Mouse (Mus musculus) hindbrain, embryonic 14.5 days (tissue): ENCODE measurements at regions not wholly inside any gene's neighbourhood (a gene's known extent, or its start where the extent isn't known, plus 50 kb on each side); places are given as distances from the start of the nearest gene placed in this dataset.
A peak's percentile ranks its signal among the peaks of the same experiment; 100 is the strongest.

Source experiments
- ATAC-seq: fragments of 200-750 bp; cut with Nextera tagmentation; 2 replicates; pipeline ENCODE4 v1.8.0; 2017; ENCODE audit warnings: moderate number of reproducible peaks, mild to moderate bottlenecking, moderate TSS enrichment, moderate library complexity; ENCODE audit not compliant: low FRiP score
- DNase-seq: peaks from one replicate; pipeline ENCODE4 v3.0.0-alpha.2; 2015; ENCODE audit warnings: low spot score
- H3K27ac ChIP-seq: fragments of 300-500 bp; sonication (generic); 2 replicates; pipeline ENCODE4 v1.5.1; 2014; ENCODE audit warnings: mild to moderate bottlenecking, moderate library complexity
- H3K27me3 ChIP-seq: fragments of 300-500 bp; sonication (generic); 2 replicates; pipeline ENCODE4 v1.6.1; 2014; ENCODE audit warnings: mild to moderate bottlenecking, low read length, mixed read lengths; ENCODE audit not compliant: control insufficient read depth, insufficient read depth
- H3K36me3 ChIP-seq: fragments of 300-500 bp; sonication (generic); replicated peaks from 2 replicates; pipeline ENCODE4 v1.6.1; 2014; ENCODE audit not compliant: control insufficient read depth, insufficient read depth
- H3K4me1 ChIP-seq: fragments of 300-500 bp; sonication (generic); replicated peaks from 2 replicates; pipeline ENCODE4 v1.6.1; 2014; ENCODE audit warnings: antibody characterized with exemption, low read length, mixed read lengths; ENCODE audit not compliant: control insufficient read depth, insufficient read depth
- H3K4me2 ChIP-seq: fragments of 300-500 bp; sonication (generic); replicated peaks from 2 replicates; pipeline ENCODE4 v1.6.1; 2014; ENCODE audit warnings: mild to moderate bottlenecking, moderate library complexity
- H3K4me3 ChIP-seq: fragments of 300-500 bp; sonication (generic); replicated peaks from 2 replicates; pipeline ENCODE4 v1.5.1; 2014; ENCODE audit warnings: mild to moderate bottlenecking, low read length
- H3K9ac ChIP-seq: fragments of 300-500 bp; sonication (generic); 2 replicates; pipeline ENCODE4 v1.6.1; 2014
- H3K9me3 ChIP-seq: fragments of 300-500 bp; sonication (generic); 2 replicates; pipeline ENCODE4 v1.6.1; 2016; ENCODE audit warnings: low read length; ENCODE audit not compliant: control insufficient read depth
- WGBS: fragments of 180-500 bp; shearing (Covaris S2); extraction: QIAGEN DNeasy Blood & Tissue Kit; methylation state at CpG from one replicate; pipeline ENCODE4 v1.1.7; 2014; 5-methylcytosine and 5-hydroxymethylcytosine counted together

GRCm38 (mm10) chr11:57583636-57584277 is 61.5 kb upstream of the Galnt10 start:
- Histone ChIP-seq H3K27ac (peak overlapping the region; percentile 43), H3K9me3 (no peaks in the 10 kb centered on the region), H3K9ac (peak overlapping the region; percentile 34), H3K4me3 (no peak overlapping the region), H3K36me3 (no peaks in the 10 kb centered on the region), H3K4me2 (peak overlapping the region; percentile 6; the same call in 1 of the 2 replicates), H3K27me3 (no peaks in the 10 kb centered on the region), H3K4me1 (peaks cover 17% of the 10 kb centered on the region)
- ATAC-seq, result 0 out of 2 replicates have a peak, but pooled peaks have one; percentile 16
- WGBS, result 10% methylated on average over 7 of the region's 7 CpGs
- DNase-seq, result no peak

DNA sequence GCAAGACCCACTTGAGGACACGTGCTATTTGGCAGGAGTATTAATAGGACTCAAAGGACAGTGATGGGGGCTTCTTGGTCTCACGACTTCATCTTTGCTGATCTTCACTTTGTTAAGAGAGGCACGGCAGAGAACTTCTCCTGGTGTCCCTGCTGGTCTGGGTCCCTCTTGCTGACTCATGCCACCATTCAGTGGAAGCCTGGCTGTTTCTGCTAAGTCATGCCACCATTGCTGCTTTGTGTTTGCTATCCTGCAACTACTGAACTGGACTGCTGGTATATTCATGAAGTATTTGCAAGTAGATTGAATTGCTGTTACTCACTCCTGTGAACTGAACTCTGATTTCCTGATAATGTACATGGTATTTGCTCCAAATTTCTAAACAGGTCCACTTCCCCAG is 59.6 kb upstream of the Galnt10 start:
- Histone ChIP-seq H3K4me2 (no peak overlapping the region), H3K4me3 (no peak overlapping the region), H3K36me3 (no peaks in the 10 kb centered on the region), H3K27me3 (no peaks in the 10 kb centered on the region), H3K27ac (no peak overlapping the region), H3K9ac (no peak overlapping the region), H3K4me1 (peaks cover 17% of the 10 kb centered on the region), H3K9me3 (no peaks in the 10 kb centered on the region)
- no peak for DNase-seq
- no peak for ATAC-seq
- WGBS, result 85% methylated on average over 3 of the region's 3 CpGs

- Histone ChIP-seq H3K4me1 (peaks cover 7% of the 10 kb centered on the region; the same call in 1 of the 2 replicates), H3K9ac (no peak overlapping the region), H3K4me2 (no peak overlapping the region), H3K9me3 (no peaks in the 10 kb centered on the region), H3K36me3 (no peaks in the 10 kb centered on the region), H3K4me3 (no peak overlapping the region), H3K27me3 (no peaks in the 10 kb centered on the region), H3K27ac (no peak overlapping the region)
- no peak for DNase-seq
- ATAC-seq, result no peak
- WGBS, result 91% methylated on average over 7 of the region's 7 CpGs
Measured at GRCm38 (mm10) chr11:57592228-57592748, 53.0 kb upstream of the Galnt10 start.
